Mouse (Mus musculus) olfactory bulb, adult 2 months (tissue): ENCODE measurements around the gene C2cd4a.

Experiments used
- CTCF ChIP-seq: fragments of 200-500 bp; IDR thresholded peaks from 2 replicates; pipeline ENCODE4 v1.5.1; 2012; ENCODE audit warnings: low read depth, mild to moderate bottlenecking, low read length, moderate library complexity; ENCODE audit not compliant: insufficient read depth
- POLR2A ChIP-seq: fragments of 200-500 bp; IDR thresholded peaks from 2 replicates; pipeline ENCODE4 v1.6.1; 2012; ENCODE audit warnings: mild to moderate bottlenecking, low read depth, low read length, moderate library complexity; ENCODE audit not compliant: insufficient read depth

DNA sequence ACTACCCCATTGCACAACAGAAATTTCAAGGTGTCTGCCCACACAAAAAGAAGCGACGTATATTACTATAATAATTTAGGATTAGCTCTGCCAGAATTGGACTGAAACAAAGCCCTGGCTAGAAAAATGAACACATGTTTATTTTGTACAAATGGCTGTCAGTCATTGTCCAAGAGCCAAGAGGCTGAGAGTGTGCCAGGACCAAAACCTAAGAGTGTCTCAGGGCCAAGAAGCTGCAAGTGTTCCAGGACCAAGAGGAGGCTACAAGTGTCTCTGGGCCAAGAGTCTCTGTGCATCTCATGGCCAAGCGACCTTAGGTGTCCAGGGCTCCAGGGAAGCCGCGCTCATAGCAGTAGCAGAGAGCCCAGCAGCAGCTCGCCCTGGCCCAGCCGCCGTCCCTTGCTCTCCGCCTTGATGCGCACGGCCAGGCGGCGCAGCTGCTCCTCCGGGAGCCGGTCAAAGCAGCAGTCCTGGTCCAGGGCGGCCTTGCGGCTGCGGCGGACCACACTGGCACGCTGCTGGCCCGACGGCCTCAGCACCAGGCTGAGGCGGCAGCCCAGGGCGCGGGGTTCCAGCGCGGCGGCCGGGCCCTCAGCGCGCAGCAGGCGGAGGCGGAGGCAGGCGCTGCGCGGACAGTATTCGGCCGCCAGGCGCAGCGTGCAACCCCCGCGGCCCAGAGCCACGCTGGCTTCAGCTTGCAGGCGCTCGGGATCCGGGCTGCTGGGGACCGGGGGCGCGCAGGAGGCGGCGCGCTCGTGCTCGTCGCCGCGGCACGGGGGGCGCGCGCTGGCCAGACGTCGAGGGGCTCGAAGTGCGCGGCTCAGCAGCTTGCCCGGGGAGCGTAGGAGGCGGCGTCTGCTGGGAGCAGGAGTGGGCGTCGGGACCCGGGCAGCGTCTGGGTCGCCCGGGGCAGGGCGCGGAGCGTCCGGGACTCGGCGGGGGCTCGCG lies 1.4 kb downstream of the C2cd4a start:
- no peak for TF ChIP-seq CTCF
- no peak for TF ChIP-seq POLR2A
